Mouse (Mus musculus) adipose tissue, adult 10 weeks (tissue): ENCODE measurements around the gene Nutm1. TPM values are rescaled to one million over a fixed set of nuclear protein-coding genes. Genes with fewer than 3 reads are reported as not detected.

Source experiments
- polyA plus RNA-seq: library from polyadenylated mRNA; stranded (reverse); fragments of 350-450 nt; fragmentation: Illumina TruSeq; extraction: RNeasy Lipid Tissue Mini Kit (QIAGEN cat#74804); gene quantifications from one replicate; pipeline ENCODE4 v1.2.3, GENCODE M21; 2014; ENCODE audit warnings: low read depth, low replicate concordance

Nutm1 gene
- polyA plus RNA-seq, result 0.45 TPM

GRCm38 (mm10) chr2:112259241-112259962 lies at the start of gene Nutm1:
Gene Nutm1, minus strand, starts transcription at chr2:112259291.

DNA sequence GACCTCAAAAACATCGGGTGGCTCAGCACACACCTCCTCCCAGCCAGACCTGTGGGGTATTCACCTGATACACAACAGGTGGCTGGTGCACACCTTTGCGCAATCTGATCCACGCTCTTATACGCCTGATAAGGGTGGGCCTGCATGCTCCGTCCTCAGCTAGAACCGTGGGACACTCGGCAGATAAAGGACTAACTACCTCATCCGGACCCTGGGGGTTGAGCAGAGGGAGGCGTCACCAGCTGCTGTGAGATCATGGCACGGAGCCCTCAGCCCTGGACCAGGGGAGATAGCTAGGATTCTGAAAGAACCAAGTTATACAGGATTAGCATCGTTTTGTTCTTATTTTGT lies 7.1 kb upstream of the Nutm1 start, which contains the start of gene Gm21985:
Gene Gm21985, plus strand, starts transcription at position 73 of the 351 bp plus-strand sequence.

DNA sequence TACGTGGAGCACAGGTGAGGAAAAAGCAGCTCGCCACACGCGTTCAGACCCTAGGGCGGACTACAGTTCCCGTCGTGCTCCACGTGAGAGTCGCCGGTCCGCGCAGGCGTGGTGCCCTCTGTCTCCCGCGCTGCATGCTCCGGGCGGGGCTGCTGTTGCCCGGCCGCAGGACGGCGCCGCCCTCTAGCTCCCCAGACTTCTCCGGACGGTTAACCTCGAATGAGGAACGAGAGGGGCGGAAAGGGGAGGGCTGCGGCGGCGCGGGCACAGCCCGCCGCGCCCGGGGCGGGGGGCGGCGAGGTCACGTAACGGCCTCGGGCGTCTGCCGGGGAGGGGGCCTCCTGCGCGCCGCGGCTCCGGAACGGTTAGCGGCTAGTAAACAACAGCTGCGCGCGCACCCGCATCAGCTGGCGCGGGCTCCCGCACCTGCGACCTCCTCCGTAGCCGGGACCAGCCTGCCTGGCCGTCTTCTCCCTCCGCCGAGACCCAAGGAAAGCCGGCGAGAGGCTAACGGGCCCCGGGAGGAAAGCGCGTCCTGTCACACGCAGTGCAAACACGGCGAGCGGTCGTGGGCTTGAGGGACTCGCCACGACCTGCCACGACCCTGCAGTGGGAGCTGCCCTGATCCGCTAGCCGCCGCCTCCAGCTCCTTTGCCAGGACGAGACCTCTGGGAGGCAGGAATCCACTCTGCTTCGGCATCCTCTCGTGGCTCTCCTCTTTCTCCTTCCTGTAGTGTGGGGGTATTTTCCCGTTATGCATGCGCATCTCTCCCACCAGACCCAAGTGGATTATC lies 6.6 kb upstream of the Nutm1 start, which contains the start of gene Slc12a6:
Gene Slc12a6, plus strand, starts transcription at position 378 of the 794 bp plus-strand sequence.

DNA sequence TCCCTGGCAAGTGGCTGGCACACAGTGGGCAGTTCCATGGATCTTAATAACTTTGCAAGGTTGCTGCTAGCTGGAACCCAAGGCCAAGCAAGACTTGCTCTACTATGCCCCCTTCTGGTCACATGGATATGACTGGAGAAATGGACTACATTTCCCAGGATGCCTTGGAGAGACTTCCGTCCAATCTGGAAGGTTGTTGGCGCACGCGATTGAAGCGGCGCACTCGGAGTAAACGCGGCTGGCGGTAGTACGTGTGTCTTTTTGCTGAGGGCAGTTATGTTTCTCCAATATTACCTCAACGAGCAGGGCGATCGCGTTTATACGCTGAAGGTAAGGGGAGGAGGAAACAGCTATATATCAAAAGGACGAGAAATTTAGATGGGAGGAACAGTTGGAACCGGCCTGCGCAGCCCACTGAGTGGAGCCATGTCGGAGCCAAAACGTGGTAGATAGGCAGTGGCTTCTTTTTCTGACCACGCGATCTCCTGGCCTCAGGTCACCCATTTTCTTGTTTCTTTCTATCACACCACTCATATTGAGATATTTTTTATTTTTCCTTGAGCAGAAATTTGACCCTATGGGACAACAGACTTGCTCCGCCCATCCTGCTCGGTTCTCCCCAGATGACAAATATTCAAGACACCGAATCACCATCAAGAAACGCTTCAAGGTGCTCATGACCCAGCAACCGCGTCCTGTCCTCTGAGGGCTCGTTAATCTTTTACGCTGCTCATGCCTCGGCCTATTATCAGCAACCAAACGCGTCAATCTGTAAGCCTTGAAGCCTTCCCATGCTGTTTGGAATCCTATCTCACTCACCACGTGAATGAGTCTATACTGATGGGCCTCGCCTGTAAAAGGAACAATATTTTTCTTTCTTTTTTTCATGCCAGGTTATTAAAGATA lies 2.9 kb upstream of the Nutm1 start, which contains the start of gene Nop10:
Gene Nop10, plus strand, starts transcription at position 179 of the 906 bp plus-strand sequence.

GRCm38 (mm10) chr2:112239212-112239934 lies 19.7 kb downstream of the Nutm1 start, which contains the start of gene Lpcat4:
Gene Lpcat4, plus strand, starts transcription at chr2:112239468.

Other genes starting within 250 kb of the Nutm1 start
- gene Olfr1310, start 246.6 kb downstream of the Nutm1 start, polyA plus RNA-seq, result not detected
- gene Olfr1311, start 234.9 kb downstream of the Nutm1 start, polyA plus RNA-seq, result not detected
- gene Olfr1312, start 209.1 kb downstream of the Nutm1 start, polyA plus RNA-seq, result not detected
- gene Olfr1313, start 181.4 kb downstream of the Nutm1 start, polyA plus RNA-seq, result not detected
- gene Olfr1314, start 162.5 kb downstream of the Nutm1 start, polyA plus RNA-seq, result not detected
- gene Olfr1315-ps1, start 143.9 kb downstream of the Nutm1 start, polyA plus RNA-seq, result not detected
- not detected for gene Olfr1316, start 124.3 kb downstream of the Nutm1 start, polyA plus RNA-seq
- not detected for gene Olfr1317, start 119.0 kb downstream of the Nutm1 start, polyA plus RNA-seq
- not detected for gene Olfr1318, start 105.1 kb downstream of the Nutm1 start, polyA plus RNA-seq
- 7.1 TPM for gene Lpcat4, start 19.8 kb downstream of the Nutm1 start, polyA plus RNA-seq
- 83.2 TPM for gene Nop10, start 2.6 kb upstream of the Nutm1 start, polyA plus RNA-seq
- gene Slc12a6, start 6.5 kb upstream of the Nutm1 start, polyA plus RNA-seq, result 23.8 TPM
- not detected for gene Gm21985, start 7.0 kb upstream of the Nutm1 start, polyA plus RNA-seq
- 105 TPM for gene Emc4, start 108.7 kb upstream of the Nutm1 start, polyA plus RNA-seq
- 16.6 TPM for gene Katnbl1, start 119.9 kb upstream of the Nutm1 start, polyA plus RNA-seq
- gene Emc7, start 195.7 kb upstream of the Nutm1 start, polyA plus RNA-seq, result 24.3 TPM
- not detected for gene Chrm5, start 221.5 kb upstream of the Nutm1 start, polyA plus RNA-seq
- 12.7 TPM for gene Aven, start 233.7 kb upstream of the Nutm1 start, polyA plus RNA-seq